In genomic region chr5:134119481-134120120, GRCm38 (mm10) we compare ENCODE assay signal across 10 mouse cellular contexts. TPM values are rescaled to one million over a fixed set of nuclear protein-coding genes. Genes with fewer than 3 reads are reported as not detected.
DNase-seq lines count a peak whose midpoint lies in the region; ATAC-seq and TF ChIP-seq lines count a peak whose summit lies in the region.
"Had no signal": no experiment of that assay in that cellular context is flagged by ENCODE, and none has a peak within 500 bp of the region (broad histone marks: within the 10 kb centered on the region; RNA-seq: fewer than 3 reads in every experiment).

No protein-coding gene starts in this region.

- peak overlapping the region; percentile 80 for H3K27ac ChIP-seq in heart, adult 2 months
- peak overlapping the region; percentile 57; the same call in 1 of the 2 replicates for H3K27ac ChIP-seq in intestine, postnatal 0 days (ENCODE audit: low read depth, low read length)
- H3K27ac ChIP-seq: limb, embryonic 12.5 days had no signal

- no peak for TF ChIP-seq POLR2A in heart, adult 2 months (IDR thresholded peaks at IDR 0.05; ENCODE audit: insufficient read depth, low read depth, low read length)

- H3K9me3 ChIP-seq in intestine, postnatal 0 days (ENCODE audit: control insufficient read depth), result no peaks in the 10 kb centered on the region
- H3K9me3 ChIP-seq: limb, embryonic 12.5 days had no signal

- 0 out of 2 replicates have a peak overlapping the region, but pooled peaks have one; percentile 9 for H3K4me2 ChIP-seq in intestine, postnatal 0 days (replicated peaks; ENCODE audit: low read depth)
- H3K4me2 ChIP-seq: limb, embryonic 12.5 days had no signal

- H3K4me1 ChIP-seq in heart, adult 2 months (ENCODE audit: control insufficient read depth, insufficient read depth, low read length), result peaks cover 7% of the 10 kb centered on the region; the same call in 1 of the 2 replicates
- H3K4me1 ChIP-seq in intestine, postnatal 0 days (replicated peaks; ENCODE audit: control insufficient read depth, insufficient read depth, low read length), result peaks cover 10% of the 10 kb centered on the region; the same call in 1 of the 2 replicates

- no peak for TF ChIP-seq CTCF in C2C12 (IDR thresholded peaks at IDR 0.05; ENCODE audit: control insufficient read depth, insufficient read depth, insufficient read length)
- no peak for TF ChIP-seq CTCF in heart, adult 2 months (IDR thresholded peaks at IDR 0.05)
- no peak for TF ChIP-seq CTCF in intestine, postnatal 0 days (IDR thresholded peaks at IDR 0.05; ENCODE audit: low read depth)

- H3ac ChIP-seq in C2C12 (ENCODE audit: control insufficient read depth, insufficient read length, low read depth), result no peak overlapping the region

- no peak overlapping the region for H3K9ac ChIP-seq in heart, adult 2 months (ENCODE audit: low read depth, low read length)
- H3K9ac ChIP-seq in intestine, postnatal 0 days (ENCODE audit: low read depth, low read length), result no peak overlapping the region
- H3K9ac ChIP-seq: limb, embryonic 12.5 days had no signal

- WGBS in heart, adult 2 months, result 52% methylated on average over 10 of the region's 10 CpGs
- 36% methylated on average over 10 of the region's 10 CpGs for WGBS in intestine, postnatal 0 days

- ATAC-seq in intestine, postnatal 0 days, result peak; percentile 62

- TF ChIP-seq EP300 in heart, adult 2 months (IDR thresholded peaks at IDR 0.05; ENCODE audit: insufficient read depth, low read depth, low read length), result no peak

- H3K36me3 ChIP-seq in C2C12 (ENCODE audit: control insufficient read depth, insufficient read depth), result no peaks in the 10 kb centered on the region
- H3K36me3 ChIP-seq in heart, adult 2 months (ENCODE audit: control insufficient read depth, insufficient read depth, low read length), result no peaks in the 10 kb centered on the region
- peaks cover 3% of the 10 kb centered on the region; the same call in 1 of the 2 replicates for H3K36me3 ChIP-seq in intestine, postnatal 0 days (ENCODE audit: control insufficient read depth, insufficient read depth)

- H3K27me3 ChIP-seq in C2C12 (ENCODE audit: control insufficient read depth, insufficient read depth, insufficient read length), result no peaks in the 10 kb centered on the region
- H3K27me3 ChIP-seq in heart, adult 2 months (ENCODE audit: control insufficient read depth, insufficient read depth, low read length), result no peaks in the 10 kb centered on the region
- no peaks in the 10 kb centered on the region for H3K27me3 ChIP-seq in intestine, postnatal 0 days (replicated peaks; ENCODE audit: control insufficient read depth, insufficient read depth, low read length)
- H3K27me3 ChIP-seq: limb, embryonic 12.5 days had no signal

- no peaks in the 10 kb centered on the region for H3K79me2 ChIP-seq in C2C12 (ENCODE audit: control insufficient read depth, insufficient read depth)
- H3K79me2 ChIP-seq in heart, adult 2 months (replicated peaks; ENCODE audit: control insufficient read depth, insufficient read depth, low read length), result no peaks in the 10 kb centered on the region

- no peak overlapping the region for H3K4me3 ChIP-seq in C2C12 (ENCODE audit: insufficient read depth, poor library complexity, severe bottlenecking)
- no peak overlapping the region for H3K4me3 ChIP-seq in heart, adult 2 months
- H3K4me3 ChIP-seq in intestine, postnatal 0 days (ENCODE audit: low read depth, low read length), result no peak overlapping the region
- H3K4me3 ChIP-seq: limb, embryonic 12.5 days had no signal

- peak; percentile 29 for DNase-seq in Muller cell, postnatal 12 days (ENCODE audit: inconsistent ontology term)
- peak; percentile 44 to 60 for DNase-seq in heart, adult 2 months
- DNase-seq in spleen, postnatal 10 days (ENCODE audit: low spot score in 2 of 2), result no peak
- DNase-seq in right cerebral cortex, postnatal 36 days (ENCODE audit: low spot score in 2 of 2), result no peak
- DNase-seq in layer of hippocampus, postnatal 25 days (ENCODE audit: extremely low spot score in 1 of 2, low spot score in 1 of 2), result no peak
- DNase-seq: cerebellum, postnatal 14 days; kidney, adult 8-10 months had no signal

- no peaks in the 10 kb centered on the region for H3K79me3 ChIP-seq in C2C12 (ENCODE audit: low read depth)

- intact Hi-C loops in heart, adult 2 months (cut with DNase I), result no loop called here

TF ChIP-seq in C2C12, 6 proteins besides CTCF, POLR2A, EP300 and RAD21:
- no peak for TF ChIP-seq MYOG (IDR thresholded peaks at IDR 0.05; ENCODE audit: control insufficient read depth, extremely low read depth, insufficient read length)
- TF ChIP-seq CEBPB (IDR thresholded peaks at IDR 0.05; ENCODE audit: low read depth), result peak; percentile 69
- peak; percentile 7 for TF ChIP-seq FOSL1 (IDR thresholded peaks at IDR 0.05; ENCODE audit: insufficient read depth, low read length, poor library complexity, severe bottlenecking)
- TF ChIP-seq MYOD1 (IDR thresholded peaks at IDR 0.05; ENCODE audit: control insufficient read depth, insufficient read length, low read depth), result peak; percentile 74
- no peak for TF ChIP-seq MAX (IDR thresholded peaks at IDR 0.05)
- no peak for TF ChIP-seq USF1 (IDR thresholded peaks at IDR 0.05; ENCODE audit: low read depth)
TF ChIP-seq in C2C12: peak in this region for 3.

RNA-seq across cellular contexts. Expression of gene Castor2, which starts 20.1 kb away (rescaled TPM):
- 3.0 TPM for polyA plus RNA-seq in C2C12 (2012; fragmentation: generic; extraction: Trizol)
- 10 to 100 TPM; 20.7 to 21.1 TPM for total RNA-seq in heart, adult 2 months (2021)
- polyA plus RNA-seq in heart, adult 2 months (2012; rRNA removed), result 14.2 and 18.2 TPM in 2 replicates
- 24.1 and 31.3 TPM in 2 replicates for polyA plus RNA-seq in intestine, postnatal 0 days (2015; fragmentation: Nextera tagmentation; extraction: Ambion mirVana)
- 10 to 100 TPM; 64.5 to 69.2 TPM for total RNA-seq in layer of hippocampus, postnatal 25 days (2021)

RNA-seq across cellular contexts. Expression of gene Rcc1l, which starts 57.0 kb away (rescaled TPM):
- 28.8 TPM for polyA plus RNA-seq in C2C12 (2012; fragmentation: generic; extraction: Trizol)
- 10 to 100 TPM; 30.2 to 33.7 TPM for total RNA-seq in heart, adult 2 months (2021)
- polyA plus RNA-seq in heart, adult 2 months (2012; rRNA removed), result 19.8 and 23.5 TPM in 2 replicates
- polyA plus RNA-seq in intestine, postnatal 0 days (2015; fragmentation: Nextera tagmentation; extraction: Ambion mirVana), result 14.7 and 16.1 TPM in 2 replicates
- 10 to 100 TPM; 14.0 to 15.7 TPM for total RNA-seq in layer of hippocampus, postnatal 25 days (2021)

Comparison
In these comparisons a context has a peak if more than half of its experiments do, and no peak if none do; other contexts are left out.
1. DNase-seq: peak in Muller cell, postnatal 12 days (single experiment) and heart, adult 2 months (2 of 2); none in spleen, postnatal 10 days (0 of 2), right cerebral cortex, postnatal 36 days (0 of 2) and layer of hippocampus, postnatal 25 days (0 of 2).